Mouse (Mus musculus) forebrain, embryonic 13.5 days (tissue): ENCODE results near the gene Dstn. TPM values are rescaled to one million over a fixed set of nuclear protein-coding genes. Genes with fewer than 3 reads are reported as not detected.

ENCODE experiments used
- ATAC-seq: fragments of 200-750 bp; cut with Nextera tagmentation; 2 replicates; pipeline ENCODE4 v1.8.0; 2017
- H3K27ac ChIP-seq: fragments of 300-500 bp; sonication (generic); 2 replicates; pipeline ENCODE4 v1.5.1; 2015; ENCODE audit warnings: inconsistent platforms, mild to moderate bottlenecking, moderate library complexity
- H3K27me3 ChIP-seq: fragments of 300-500 bp; sonication (generic); 2 replicates; pipeline ENCODE4 v1.6.1; 2015; ENCODE audit warnings: mild to moderate bottlenecking, inconsistent platforms
- H3K36me3 ChIP-seq: fragments of 300-500 bp; sonication (generic); 2 replicates; pipeline ENCODE4 v1.6.1; 2015; ENCODE audit warnings: mild to moderate bottlenecking, inconsistent platforms; ENCODE audit not compliant: poor library complexity, severe bottlenecking
- H3K4me1 ChIP-seq: fragments of 300-500 bp; sonication (generic); 2 replicates; pipeline ENCODE4 v1.6.1; 2015; ENCODE audit warnings: inconsistent platforms
- H3K4me2 ChIP-seq: fragments of 300-500 bp; sonication (generic); 2 replicates; pipeline ENCODE4 v1.6.1; 2015; ENCODE audit warnings: inconsistent platforms, mild to moderate bottlenecking, moderate library complexity
- H3K4me3 ChIP-seq: fragments of 300-500 bp; sonication (generic); 2 replicates; pipeline ENCODE4 v1.5.1; 2015; ENCODE audit warnings: mild to moderate bottlenecking, inconsistent platforms
- H3K9ac ChIP-seq: fragments of 300-500 bp; sonication (generic); 2 replicates; pipeline ENCODE4 v1.6.1; 2015; ENCODE audit warnings: mild to moderate bottlenecking, inconsistent platforms
- H3K9me3 ChIP-seq: fragments of 300-500 bp; sonication (generic); replicated peaks from 2 replicates; pipeline ENCODE4 v1.6.1; 2016; ENCODE audit warnings: inconsistent platforms
- WGBS: fragments of 180-500 bp; shearing (Covaris S2); methylation state at CpG from one replicate; pipeline ENCODE4 v1.1.7; 2015; 5-methylcytosine and 5-hydroxymethylcytosine counted together
- polyA plus RNA-seq: library from polyadenylated mRNA; unstranded; fragments of >200 nt; fragmentation: Nextera tagmentation; extraction: Ambion mirVana; gene quantifications from 2 replicates; pipeline ENCODE4 v1.2.1, GENCODE M21; 2015

Dstn gene
- 406 and 414 TPM in 2 replicates for polyA plus RNA-seq

- peak within 1 kb of the TSS; percentile 78 for H3K4me3 ChIP-seq
- H3K9me3 ChIP-seq: no peaks in the 10 kb centered on the region
- H3K27me3 ChIP-seq: no peaks in the 10 kb centered on the region; the same call in 1 of the 2 replicates
- peak within 1 kb of the TSS; percentile 99 for H3K27ac ChIP-seq
- H3K4me2 ChIP-seq: peak within 1 kb of the TSS; percentile 77
- H3K4me1 ChIP-seq: peaks cover 40% of the 10 kb centered on the region
- H3K9ac ChIP-seq: peak within 1 kb of the TSS; percentile 91
- ATAC-seq: peak; percentile 96
- under 1% methylated on average over 71 of the region's 71 CpGs for WGBS
- no peaks in the 10 kb centered on the region for H3K36me3 ChIP-seq
Observed at GRCm38 (mm10) chr2:143914760-143915599, at the start of gene Dstn. Gene Dstn, plus strand, starts transcription at chr2:143915320.

GRCm38 (mm10) chr2:143867326-143867725 is 47.8 kb upstream of the Dstn start:
- H3K9me3 ChIP-seq: no peaks in the 10 kb centered on the region
- H3K27ac ChIP-seq: no peak overlapping the region
- H3K4me2 ChIP-seq: no peak overlapping the region
- no peak overlapping the region for H3K9ac ChIP-seq
- no peak overlapping the region for H3K4me3 ChIP-seq
- peaks cover 24% of the 10 kb centered on the region for H3K27me3 ChIP-seq
- ATAC-seq: peak; percentile 67
- 6% methylated on average over 6 of the region's 6 CpGs for WGBS
- H3K36me3 ChIP-seq: no peaks in the 10 kb centered on the region
- peaks cover 9% of the 10 kb centered on the region; the same call in 1 of the 2 replicates for H3K4me1 ChIP-seq

DNA sequence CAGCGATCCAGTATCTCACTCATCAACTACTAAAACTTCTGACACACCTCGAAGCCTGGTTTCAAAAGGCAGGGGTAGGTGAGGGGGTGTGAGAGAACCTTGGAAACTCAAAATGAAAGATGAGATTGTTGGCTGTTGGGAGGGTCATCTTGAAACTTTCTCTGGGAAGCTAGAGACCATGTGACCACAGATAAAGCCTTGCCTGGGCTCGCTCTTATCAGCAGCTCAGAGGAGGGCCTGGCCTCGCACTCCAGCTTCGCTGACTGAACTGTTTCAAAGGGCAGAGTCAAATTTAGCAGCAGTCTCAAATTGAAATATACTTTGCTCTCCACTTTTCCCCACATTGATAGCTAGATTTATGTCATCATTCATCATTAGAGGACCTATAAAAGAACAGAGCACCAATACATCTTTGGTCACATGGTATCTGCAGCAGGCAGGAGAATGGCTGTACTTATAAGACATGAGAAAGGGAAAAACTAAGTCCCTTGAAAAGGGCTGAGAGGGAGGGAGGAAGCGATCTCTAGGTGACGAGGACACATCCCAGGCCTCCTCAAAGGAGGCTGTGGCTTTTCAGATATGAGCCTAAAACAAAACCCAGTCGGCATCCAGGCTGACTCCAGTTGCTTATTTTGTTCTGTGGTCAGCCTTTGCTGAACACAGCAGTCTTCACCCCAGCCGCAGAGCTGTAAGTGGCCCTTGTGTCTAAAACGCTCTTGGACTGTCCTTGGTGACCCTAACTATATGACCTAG is 44.0 kb upstream of the Dstn start:
- Histone ChIP-seq H3K4me1 (no peaks in the 10 kb centered on the region), H3K27me3 (no peaks in the 10 kb centered on the region), H3K4me2 (no peak overlapping the region), H3K36me3 (no peaks in the 10 kb centered on the region), H3K27ac (no peak overlapping the region), H3K9me3 (no peaks in the 10 kb centered on the region), H3K4me3 (no peak overlapping the region), H3K9ac (no peak overlapping the region)
- no peak for ATAC-seq
- WGBS: 80% methylated on average over 10 of the region's 10 CpGs

- no peaks in the 10 kb centered on the region for H3K9me3 ChIP-seq
- H3K4me2 ChIP-seq: no peak overlapping the region
- H3K9ac ChIP-seq: no peak overlapping the region
- no peaks in the 10 kb centered on the region for H3K4me1 ChIP-seq
- no peak for ATAC-seq
- 80% methylated on average over 1 of the region's 1 CpGs for WGBS
- H3K27ac ChIP-seq: no peak overlapping the region
- no peaks in the 10 kb centered on the region for H3K27me3 ChIP-seq
- no peaks in the 10 kb centered on the region for H3K36me3 ChIP-seq
- no peak overlapping the region for H3K4me3 ChIP-seq
Observed at GRCm38 (mm10) chr2:143876026-143876425, 39.1 kb upstream of the Dstn start.

GRCm38 (mm10) chr2:143876929-143877632 is 38.0 kb upstream of the Dstn start:
- H3K4me2 ChIP-seq: no peak overlapping the region
- no peaks in the 10 kb centered on the region for H3K36me3 ChIP-seq
- no peaks in the 10 kb centered on the region for H3K4me1 ChIP-seq
- H3K9me3 ChIP-seq: no peaks in the 10 kb centered on the region
- no peak overlapping the region for H3K27ac ChIP-seq
- H3K9ac ChIP-seq: no peak overlapping the region
- WGBS: 78% methylated on average over 4 of the region's 4 CpGs
- no peaks in the 10 kb centered on the region for H3K27me3 ChIP-seq
- H3K4me3 ChIP-seq: no peak overlapping the region
- no peak for ATAC-seq

DNA sequence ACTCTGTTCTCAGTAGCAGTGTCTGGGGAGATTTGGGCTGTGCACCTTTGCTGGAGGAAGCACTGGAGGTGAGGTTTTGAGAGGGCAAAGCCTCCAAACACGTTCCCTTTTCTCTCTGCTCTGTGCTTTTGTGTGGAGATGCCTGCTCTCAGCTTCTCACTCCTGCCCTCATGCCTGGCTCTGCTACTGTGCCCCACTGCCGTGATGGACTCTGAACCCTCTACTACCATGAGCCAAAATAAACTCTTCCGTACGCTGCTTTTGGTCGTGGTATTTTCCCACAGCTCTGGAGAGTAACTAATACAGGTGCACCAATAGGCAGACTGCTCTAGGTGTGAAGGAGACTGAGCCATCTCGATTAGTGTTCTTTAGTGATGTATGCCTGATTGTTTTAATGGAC is 35.8 kb upstream of the Dstn start:
- Histone ChIP-seq H3K9ac (no peak overlapping the region), H3K27me3 (no peaks in the 10 kb centered on the region), H3K4me3 (no peak overlapping the region), H3K9me3 (no peaks in the 10 kb centered on the region), H3K4me2 (no peak overlapping the region), H3K27ac (no peak overlapping the region), H3K36me3 (no peaks in the 10 kb centered on the region), H3K4me1 (no peaks in the 10 kb centered on the region)
- no peak for ATAC-seq
- WGBS: 89% methylated on average over 6 of the region's 6 CpGs

GRCm38 (mm10) chr2:143882002-143882401 is 33.1 kb upstream of the Dstn start:
- ATAC-seq: no peak
- 93% methylated on average over 4 of the region's 4 CpGs for WGBS
- H3K27me3 ChIP-seq: no peaks in the 10 kb centered on the region
- H3K9me3 ChIP-seq: no peaks in the 10 kb centered on the region
- H3K4me2 ChIP-seq: no peak overlapping the region
- no peaks in the 10 kb centered on the region for H3K36me3 ChIP-seq
- no peaks in the 10 kb centered on the region for H3K4me1 ChIP-seq
- no peak overlapping the region for H3K27ac ChIP-seq
- no peak overlapping the region for H3K9ac ChIP-seq
- no peak overlapping the region for H3K4me3 ChIP-seq

GRCm38 (mm10) chr2:143882606-143883288 is 32.4 kb upstream of the Dstn start:
- WGBS: 88% methylated on average over 10 of the region's 10 CpGs
- no peak overlapping the region for H3K4me3 ChIP-seq
- no peaks in the 10 kb centered on the region for H3K4me1 ChIP-seq
- H3K27ac ChIP-seq: no peak overlapping the region
- no peak overlapping the region for H3K4me2 ChIP-seq
- ATAC-seq: no peak
- H3K27me3 ChIP-seq: no peaks in the 10 kb centered on the region
- no peaks in the 10 kb centered on the region for H3K36me3 ChIP-seq
- H3K9ac ChIP-seq: no peak overlapping the region
- H3K9me3 ChIP-seq: no peaks in the 10 kb centered on the region

DNA sequence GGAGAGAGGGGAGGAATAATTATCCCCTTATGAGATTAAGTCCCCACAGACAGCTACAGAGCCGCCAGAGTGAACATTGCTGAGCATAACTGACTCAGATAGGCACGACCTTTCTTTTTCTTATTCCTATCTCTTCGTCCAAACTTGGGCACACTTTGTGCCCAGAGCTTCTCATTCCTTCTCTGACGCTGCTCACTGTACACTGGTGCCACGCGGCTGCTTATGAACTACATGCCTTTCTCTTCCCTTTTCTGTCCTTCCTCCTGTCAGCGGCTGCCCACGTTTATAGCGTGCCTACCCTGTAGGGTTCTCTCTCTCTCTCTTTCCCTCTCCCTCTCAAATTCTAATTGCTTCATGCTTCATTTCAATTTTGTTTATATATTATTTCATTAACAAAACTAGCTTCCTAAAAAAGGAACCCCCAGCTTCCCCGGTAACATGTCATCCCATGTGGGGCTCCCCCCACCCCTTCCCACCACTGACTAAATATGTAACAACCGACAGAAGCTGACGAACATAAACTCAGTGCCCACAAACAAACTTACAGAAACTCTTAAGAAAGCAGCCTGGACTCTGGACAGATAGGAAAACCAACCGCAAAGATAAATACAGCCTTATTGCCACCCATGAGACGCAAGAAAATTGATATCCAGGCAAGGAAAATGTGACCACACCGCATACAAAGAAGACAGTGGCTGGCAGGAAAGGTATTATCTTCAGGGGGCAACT is 25.8 kb upstream of the Dstn start:
- H3K4me2 ChIP-seq: no peak overlapping the region
- 87% methylated on average over 15 of the region's 15 CpGs for WGBS
- ATAC-seq: no peak
- no peak overlapping the region for H3K27ac ChIP-seq
- no peak overlapping the region for H3K4me3 ChIP-seq
- H3K27me3 ChIP-seq: no peaks in the 10 kb centered on the region
- no peaks in the 10 kb centered on the region for H3K36me3 ChIP-seq
- H3K4me1 ChIP-seq: no peaks in the 10 kb centered on the region
- H3K9ac ChIP-seq: no peak overlapping the region
- H3K9me3 ChIP-seq: no peaks in the 10 kb centered on the region

- Histone ChIP-seq H3K9me3 (no peaks in the 10 kb centered on the region), H3K4me1 (no peaks in the 10 kb centered on the region), H3K27me3 (no peaks in the 10 kb centered on the region), H3K9ac (no peak overlapping the region), H3K4me3 (no peak overlapping the region), H3K4me2 (no peak overlapping the region), H3K36me3 (no peaks in the 10 kb centered on the region), H3K27ac (no peak overlapping the region)
- no peak for ATAC-seq
- WGBS: 71% methylated on average over 12 of the region's 12 CpGs
Observed at GRCm38 (mm10) chr2:143889860-143890433, 25.2 kb upstream of the Dstn start.
